Mouse (Mus musculus): ENCODE results near the gene Vamp4. TPM values are rescaled to one million over a fixed set of nuclear protein-coding genes. Genes with fewer than 3 reads are reported as not detected.

Vamp4 gene
- 10 to 100 TPM; 41.4 to 41.6 TPM for total RNA-seq (2021)
- long read RNA-seq, experiment 1, transcript Vamp4-204 (8 exons, 1,461 nt) = major isoform, 36 of 46 reads
- long read RNA-seq, experiment 1, transcript Vamp4-203 (8 exons, 2,752 nt) = minor isoform, 5 of 46 reads
- long read RNA-seq, experiment 1, partial matches to known transcripts = 0 of 46 reads
- long read RNA-seq, experiment 1, other reads (novel, unspliced or antisense) = 5 of 46 reads
- long read RNA-seq, experiment 2, transcript Vamp4-204 (8 exons, 1,461 nt) = major isoform, 13 of 17 reads
- long read RNA-seq, experiment 2, partial matches to known transcripts = 1 of 17 reads
- long read RNA-seq, experiment 2, other reads (novel, unspliced or antisense) = 0 of 17 reads

GRCm38 (mm10) chr1:162570260-162570748 is at the start of gene Vamp4:
TSS of gene Vamp4 (plus strand) at chr1:162570515.
- DNase-seq = peak; percentile 95

GRCm38 (mm10) chr1:162529651-162530050 is 40.7 kb upstream of the Vamp4 start:
- DNase-seq = peak in 1 of 2 experiments; percentile 43

GRCm38 (mm10) chr1:162530666-162531065 is 39.6 kb upstream of the Vamp4 start:
- no peak for DNase-seq

GRCm38 (mm10) chr1:162531584-162531983 is 38.7 kb upstream of the Vamp4 start:
- DNase-seq = no peak

GRCm38 (mm10) chr1:162532330-162532729 is 38.0 kb upstream of the Vamp4 start:
- no peak for DNase-seq

- peak; percentile 51 to 61 for DNase-seq
These were observed 36.4 kb upstream of the Vamp4 start for GRCm38 (mm10) chr1:162533766-162534560.

GRCm38 (mm10) chr1:162543231-162543630 is 27.1 kb upstream of the Vamp4 start:
- DNase-seq = no peak

GRCm38 (mm10) chr1:162547607-162548006 is 22.7 kb upstream of the Vamp4 start:
- no peak for DNase-seq

- peak; percentile 91 to 93 for DNase-seq
These were observed 22.0 kb upstream of the Vamp4 start, which contains the start of gene Mettl13 for GRCm38 (mm10) chr1:162548016-162548916. TSS of gene Mettl13 (minus strand) at chr1:162548551.

GRCm38 (mm10) chr1:162548917-162549613 is 21.2 kb upstream of the Vamp4 start:
- no peak for DNase-seq

GRCm38 (mm10) chr1:162549615-162550283 is 20.6 kb upstream of the Vamp4 start:
- peak in 1 of 2 experiments; percentile 27 for DNase-seq

GRCm38 (mm10) chr1:162552956-162553355 is 17.4 kb upstream of the Vamp4 start:
- no peak for DNase-seq

- DNase-seq = no peak
These were observed 16.1 kb upstream of the Vamp4 start for GRCm38 (mm10) chr1:162554193-162554592.

GRCm38 (mm10) chr1:162563236-162563635 is 7.1 kb upstream of the Vamp4 start:
- no peak for DNase-seq

GRCm38 (mm10) chr1:162564992-162565391 is 5.3 kb upstream of the Vamp4 start:
- peak in 1 of 2 experiments; percentile 31 for DNase-seq

GRCm38 (mm10) chr1:162567351-162567750 is 3.0 kb upstream of the Vamp4 start:
- no peak for DNase-seq

- DNase-seq = peak; percentile 17 to 29
These were observed 751 bp downstream of the Vamp4 start for GRCm38 (mm10) chr1:162570931-162571601.

- no peak for DNase-seq
These were observed 4.8 kb downstream of the Vamp4 start for GRCm38 (mm10) chr1:162575098-162575497.

- no peak for DNase-seq
These were observed 12.6 kb downstream of the Vamp4 start for GRCm38 (mm10) chr1:162582884-162583283.

GRCm38 (mm10) chr1:162586282-162586681 is 16.0 kb downstream of the Vamp4 start:
- DNase-seq = no peak

Measured in adrenal gland, postnatal 36 days (tissue).